Mouse (Mus musculus) testis, adult 2 months (tissue): ENCODE data around the gene Fam184b.

Source experiments
- CTCF ChIP-seq: fragments of 200-500 bp; IDR thresholded peaks from 2 replicates; pipeline ENCODE4 v1.5.1; 2012; ENCODE audit warnings: low read depth, mild to moderate bottlenecking, inconsistent platforms, low read length, moderate library complexity; ENCODE audit not compliant: control insufficient read depth, insufficient read depth, insufficient replicate concordance
- POLR2A ChIP-seq: fragments of 200-500 bp; IDR thresholded peaks from 2 replicates; pipeline ENCODE4 v1.6.1; 2012; ENCODE audit warnings: low read depth, mild to moderate bottlenecking, inconsistent platforms, low read length, moderate library complexity; ENCODE audit not compliant: control insufficient read depth

GRCm38 (mm10) chr5:45549586-45549985 is 89.8 kb downstream of the Fam184b start:
- TF ChIP-seq CTCF (no peak), POLR2A (no peak)
